Mouse (Mus musculus): Measurements from ENCODE around the gene Nfib. TPM values are rescaled to one million over a fixed set of nuclear protein-coding genes. Genes with fewer than 3 reads are reported as not detected.

The Nfib gene
- polyA plus RNA-seq, 2 experiments, result 57.3 to 126 TPM

DNA sequence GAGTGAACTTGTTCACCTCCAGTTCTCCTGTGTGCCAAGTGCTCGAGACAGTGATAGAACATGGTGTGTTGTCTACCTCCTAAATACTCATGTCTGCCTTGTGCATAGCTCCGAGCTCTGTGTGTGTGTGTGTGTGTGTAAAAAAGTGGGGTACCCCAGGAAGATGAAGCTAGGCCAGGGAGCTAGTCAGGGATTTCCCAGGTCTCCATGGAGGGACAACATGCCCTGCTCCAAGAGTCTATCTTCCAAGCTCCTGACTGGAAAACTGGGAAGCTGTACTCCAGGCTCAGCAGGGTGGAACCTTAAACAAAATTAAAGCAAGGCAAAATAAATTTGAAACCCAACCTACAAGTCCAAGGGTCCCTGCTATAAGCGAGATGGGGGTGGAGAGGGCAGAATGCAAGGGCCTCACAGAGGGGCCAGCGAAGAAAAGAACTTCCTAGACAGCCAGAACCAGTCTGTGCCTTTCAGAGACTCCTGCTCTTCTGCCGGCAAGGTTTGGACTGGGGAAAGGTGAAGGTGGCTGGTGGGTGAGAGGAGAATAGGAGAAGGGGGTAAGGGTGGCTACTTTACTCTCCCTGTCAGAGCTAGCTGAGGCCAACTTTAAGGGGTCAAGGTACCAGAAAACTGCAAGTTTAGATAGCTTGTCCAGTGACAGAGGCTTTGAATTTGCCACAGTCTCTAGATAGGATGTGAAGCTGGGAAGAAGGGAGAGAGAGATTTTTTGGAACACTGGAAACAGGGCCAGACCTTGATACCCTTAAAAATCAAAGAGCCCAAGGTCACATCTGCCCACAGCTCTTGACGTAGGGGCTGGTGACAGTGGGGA lies 169.7 kb downstream of the Nfib start:
- Histone ChIP-seq H3K4me3 (replicated peaks; ENCODE audit: low read length) (peak overlapping the region; percentile 38), H3K9me3 (ENCODE audit: control insufficient read depth, low read length) (no peaks in the 10 kb centered on the region), H3K36me3 (ENCODE audit: control insufficient read depth, insufficient read depth, low read length) (no peaks in the 10 kb centered on the region), H3K27me3 (ENCODE audit: control insufficient read depth, insufficient read depth, low read length) (peaks cover 6% of the 10 kb centered on the region; the same call in 1 of the 2 replicates), H3K4me2 (replicated peaks; ENCODE audit: low read depth, low read length, severe bottlenecking) (peak overlapping the region; percentile 74), H3K4me1 (ENCODE audit: control insufficient read depth, insufficient read depth, low read length) (peaks cover 52% of the 10 kb centered on the region), H3K9ac (ENCODE audit: low read depth, low read length, severe bottlenecking) (peak overlapping the region; percentile 65; the same call in 1 of the 2 replicates), H3K27ac (replicated peaks; ENCODE audit: low read depth, low read length) (no peak overlapping the region)
- no peak for TF ChIP-seq POLR2A (IDR thresholded peaks at IDR 0.05; ENCODE audit: borderline replicate concordance, extremely low read depth, insufficient read depth, insufficient read length)
- 53% methylated on average over 6 of the region's 6 CpGs for WGBS
- DNase-seq (ENCODE audit: low spot score), result no peak
- ATAC-seq (ENCODE audit: low FRiP score, low read depth), result no peak

DNA sequence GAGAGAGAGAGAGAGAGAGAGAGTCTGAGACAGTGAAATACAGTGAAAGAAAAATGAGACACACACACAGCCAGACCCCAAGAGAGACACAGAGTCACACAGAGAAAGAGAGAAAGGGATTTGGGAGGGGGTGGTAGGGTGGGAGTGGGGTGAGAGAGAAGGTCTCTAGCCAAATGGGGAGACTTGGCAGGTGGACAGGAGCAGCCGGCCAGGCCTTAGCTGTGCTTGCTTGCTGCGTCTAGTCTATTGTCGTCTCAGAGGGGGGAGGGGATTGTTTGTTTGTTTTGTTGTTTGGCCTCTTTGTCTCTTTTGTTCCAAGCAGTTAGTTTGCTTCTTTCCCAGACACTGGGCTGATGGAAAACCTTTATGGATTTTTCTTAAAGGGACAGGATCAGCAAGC lies 172.3 kb downstream of the Nfib start:
- H3K27me3 ChIP-seq (ENCODE audit: control insufficient read depth, insufficient read depth, low read length), result peaks cover 6% of the 10 kb centered on the region; the same call in 1 of the 2 replicates

DNA sequence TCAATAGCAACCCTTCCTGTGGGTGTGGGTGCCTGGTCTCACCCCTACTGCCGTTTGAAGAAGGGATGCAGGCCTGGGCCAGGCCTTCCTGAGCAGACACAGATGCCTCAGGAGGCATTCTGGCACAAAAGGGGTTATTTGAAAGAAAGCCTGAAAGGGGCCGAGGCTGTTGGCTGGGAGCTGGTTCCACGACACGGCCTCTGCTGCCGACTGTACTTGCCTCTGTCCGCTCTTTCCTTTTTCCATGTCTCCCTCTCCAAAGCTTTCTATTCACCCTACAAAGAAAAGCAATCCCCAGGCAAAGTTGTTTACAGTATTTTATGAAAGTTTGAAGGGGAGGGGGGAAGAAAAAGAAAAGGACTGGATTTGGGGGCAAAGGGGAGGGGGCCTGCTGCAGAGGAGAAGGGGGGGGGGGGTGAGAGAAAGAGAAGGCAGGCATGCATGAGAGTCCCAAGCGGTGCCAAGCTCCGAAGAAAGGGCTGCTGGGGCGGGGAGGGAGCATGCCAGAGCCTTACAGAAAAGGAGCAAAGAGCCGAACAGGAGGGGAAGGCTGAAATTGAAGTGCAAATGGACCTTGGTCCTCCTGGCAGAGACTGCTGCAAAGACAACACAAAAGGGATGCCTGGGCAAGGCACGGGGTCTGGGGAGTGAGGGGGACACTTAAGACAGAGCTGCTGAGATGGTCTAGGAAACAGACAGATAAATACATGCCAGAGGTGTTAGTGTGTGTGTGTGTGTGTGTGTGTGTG lies 172.9 kb downstream of the Nfib start:
- H3K4me3 ChIP-seq (replicated peaks; ENCODE audit: low read length), result no peak overlapping the region
- whole genome bisulfite sequencing, result 11% methylated on average over 11 of the region's 11 CpGs
- no peaks in the 10 kb centered on the region for H3K36me3 ChIP-seq (ENCODE audit: control insufficient read depth, insufficient read depth, low read length)
- H3K27me3 ChIP-seq (ENCODE audit: control insufficient read depth, insufficient read depth, low read length), result peaks cover 6% of the 10 kb centered on the region; the same call in 1 of the 2 replicates
- peak overlapping the region; percentile 67 for H3K27ac ChIP-seq (replicated peaks; ENCODE audit: low read depth, low read length)
- H3K4me1 ChIP-seq (ENCODE audit: control insufficient read depth, insufficient read depth, low read length), result peaks cover 31% of the 10 kb centered on the region
- DNase-seq (ENCODE audit: low spot score) (no peak), ATAC-seq (ENCODE audit: low FRiP score, low read depth) (no peak)
- H3K9me3 ChIP-seq (ENCODE audit: control insufficient read depth, low read length), result no peaks in the 10 kb centered on the region
- peak overlapping the region; percentile 13 for H3K4me2 ChIP-seq (replicated peaks; ENCODE audit: low read depth, low read length, severe bottlenecking)
- TF ChIP-seq POLR2A (IDR thresholded peaks at IDR 0.05; ENCODE audit: borderline replicate concordance, extremely low read depth, insufficient read depth, insufficient read length), result no peak
- peak overlapping the region; percentile 1; the same call in 1 of the 2 replicates for H3K9ac ChIP-seq (ENCODE audit: low read depth, low read length, severe bottlenecking)

More for the DNA sequence above, 172.3 kb downstream of the Nfib start:
- H3K4me2 ChIP-seq (replicated peaks; ENCODE audit: low read depth, low read length, severe bottlenecking), result peak overlapping the region; percentile 13
- DNase-seq (ENCODE audit: low spot score) (no peak), ATAC-seq (ENCODE audit: low FRiP score, low read depth) (no peak)
- no peaks in the 10 kb centered on the region for H3K36me3 ChIP-seq (ENCODE audit: control insufficient read depth, insufficient read depth, low read length)
- H3K27ac ChIP-seq (replicated peaks; ENCODE audit: low read depth, low read length), result 0 out of 2 replicates have a peak overlapping the region, but pooled peaks have one; percentile 67
- TF ChIP-seq POLR2A (IDR thresholded peaks at IDR 0.05; ENCODE audit: borderline replicate concordance, extremely low read depth, insufficient read depth, insufficient read length), result no peak
- no peak overlapping the region for H3K9ac ChIP-seq (ENCODE audit: low read depth, low read length, severe bottlenecking)
- H3K4me3 ChIP-seq (replicated peaks; ENCODE audit: low read length), result no peak overlapping the region
- no peaks in the 10 kb centered on the region for H3K9me3 ChIP-seq (ENCODE audit: control insufficient read depth, low read length)
- 25% methylated on average over 3 of the region's 3 CpGs for WGBS
- peaks cover 37% of the 10 kb centered on the region for H3K4me1 ChIP-seq (ENCODE audit: control insufficient read depth, insufficient read depth, low read length)

DNA sequence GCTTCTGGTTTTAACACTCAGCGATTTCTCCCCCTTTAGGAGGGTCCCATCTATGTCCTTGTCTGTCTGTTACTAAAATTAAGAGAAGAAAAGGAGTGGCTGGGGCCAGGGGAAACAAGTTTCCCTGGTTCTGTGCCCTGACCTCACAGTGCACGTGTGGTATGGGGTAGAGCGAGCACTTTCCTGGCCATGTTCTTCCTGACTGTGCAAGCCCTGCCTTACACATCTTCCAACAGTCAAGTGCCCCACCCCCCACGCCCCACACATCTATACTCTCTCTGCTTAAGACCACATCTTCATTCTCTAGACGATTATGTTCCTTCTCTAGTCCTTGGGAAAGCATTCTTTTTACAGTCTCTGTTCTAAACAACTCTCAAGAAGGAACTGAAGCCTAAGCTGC lies 173.6 kb downstream of the Nfib start:
- ATAC-seq (ENCODE audit: low FRiP score, low read depth) (no peak), DNase-seq (ENCODE audit: low spot score) (no peak)
- H3K27ac ChIP-seq (replicated peaks; ENCODE audit: low read depth, low read length), result peak overlapping the region; percentile 67
- no peak overlapping the region for H3K4me3 ChIP-seq (replicated peaks; ENCODE audit: low read length)
- H3K4me1 ChIP-seq (ENCODE audit: control insufficient read depth, insufficient read depth, low read length), result peaks cover 26% of the 10 kb centered on the region
- H3K9ac ChIP-seq (ENCODE audit: low read depth, low read length, severe bottlenecking), result peak overlapping the region; percentile 1; the same call in 1 of the 2 replicates
- H3K4me2 ChIP-seq (replicated peaks; ENCODE audit: low read depth, low read length, severe bottlenecking), result peak overlapping the region; percentile 13
- H3K9me3 ChIP-seq (ENCODE audit: control insufficient read depth, low read length), result no peaks in the 10 kb centered on the region
- no peaks in the 10 kb centered on the region for H3K36me3 ChIP-seq (ENCODE audit: control insufficient read depth, insufficient read depth, low read length)
- 52% methylated on average over 5 of the region's 5 CpGs for WGBS
- peaks cover 6% of the 10 kb centered on the region; the same call in 1 of the 2 replicates for H3K27me3 ChIP-seq (ENCODE audit: control insufficient read depth, insufficient read depth, low read length)
- TF ChIP-seq POLR2A (IDR thresholded peaks at IDR 0.05; ENCODE audit: borderline replicate concordance, extremely low read depth, insufficient read depth, insufficient read length), result no peak

DNA sequence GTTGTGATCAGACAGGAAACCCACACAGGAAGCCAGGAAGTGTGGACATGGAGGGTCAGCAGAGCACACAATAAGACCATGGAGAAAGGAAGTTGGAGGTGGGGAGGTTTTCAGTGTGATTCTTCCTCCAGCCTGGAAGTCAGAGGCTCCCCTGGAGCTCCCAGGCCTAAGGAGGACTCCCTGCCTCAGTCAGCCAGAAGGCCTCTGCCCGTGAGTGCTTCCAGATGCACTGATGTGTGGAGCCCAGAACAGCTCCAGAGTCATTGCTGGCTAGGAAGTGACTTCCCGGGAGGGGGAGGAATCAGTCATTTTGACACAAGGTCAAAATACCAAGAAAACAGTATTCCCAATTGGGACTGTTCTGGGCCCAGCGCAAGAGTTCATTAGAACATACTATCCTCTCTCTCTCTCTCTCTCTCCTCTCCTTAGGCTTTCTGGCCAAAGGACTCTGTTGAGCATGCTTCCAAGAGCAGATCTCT lies 174.6 kb downstream of the Nfib start:
- Histone ChIP-seq H3K9ac (ENCODE audit: low read depth, low read length, severe bottlenecking) (no peak overlapping the region), H3K4me1 (ENCODE audit: control insufficient read depth, insufficient read depth, low read length) (peaks cover 16% of the 10 kb centered on the region), H3K27ac (replicated peaks; ENCODE audit: low read depth, low read length) (peak overlapping the region; percentile 33; the same call in 1 of the 2 replicates), H3K4me2 (replicated peaks; ENCODE audit: low read depth, low read length, severe bottlenecking) (no peak overlapping the region), H3K4me3 (replicated peaks; ENCODE audit: low read length) (no peak overlapping the region), H3K27me3 (ENCODE audit: control insufficient read depth, insufficient read depth, low read length) (no peaks in the 10 kb centered on the region), H3K9me3 (ENCODE audit: control insufficient read depth, low read length) (no peaks in the 10 kb centered on the region), H3K36me3 (ENCODE audit: control insufficient read depth, insufficient read depth, low read length) (no peaks in the 10 kb centered on the region)
- DNase-seq (ENCODE audit: low spot score) (peak; percentile 59), ATAC-seq (ENCODE audit: low FRiP score, low read depth) (peak; percentile 49; the same call in 1 of the 2 replicates)
- TF ChIP-seq POLR2A (IDR thresholded peaks at IDR 0.05; ENCODE audit: borderline replicate concordance, extremely low read depth, insufficient read depth, insufficient read length), result no peak
- WGBS, result 33% methylated on average over 3 of the region's 3 CpGs

Data from limb, embryonic 14.5 days (tissue).